Mouse (Mus musculus) heart, postnatal 0 days (tissue): ENCODE results near the gene Ccdc40. TPM values are rescaled to one million over a fixed set of nuclear protein-coding genes. Genes with fewer than 3 reads are reported as not detected.
"Not testable (repeated sequence)": the region's sequence is repeated elsewhere in the genome, so short reads cannot be mapped to it uniquely, and the experiment has no call there.

Experiments
- ATAC-seq: fragments of 200-750 bp; cut with Nextera tagmentation; 2 replicates; pipeline ENCODE4 v1.8.0; 2017; ENCODE audit warnings: low read depth, moderate number of reproducible peaks, moderate library complexity; ENCODE audit not compliant: insufficient read depth
- DNase-seq: peaks from one replicate; pipeline ENCODE4 v3.0.0-alpha.2; 2016; ENCODE audit warnings: low spot score
- H3K27ac ChIP-seq: fragments of 300-500 bp; sonication (generic); 2 replicates; pipeline ENCODE4 v1.5.1; 2014; ENCODE audit warnings: low read depth, mild to moderate bottlenecking
- H3K27me3 ChIP-seq: fragments of 300-500 bp; sonication (generic); 2 replicates; pipeline ENCODE4 v1.6.1; 2014; ENCODE audit warnings: low read length, mixed read lengths; ENCODE audit not compliant: control insufficient read depth, insufficient read depth
- H3K36me3 ChIP-seq: fragments of 300-500 bp; sonication (generic); replicated peaks from 2 replicates; pipeline ENCODE4 v1.6.1; 2014; ENCODE audit warnings: low read length, mixed read lengths; ENCODE audit not compliant: control insufficient read depth, insufficient read depth
- H3K4me1 ChIP-seq: fragments of 300-500 bp; sonication (generic); 2 replicates; pipeline ENCODE4 v1.6.1; 2014; ENCODE audit warnings: antibody characterized with exemption; ENCODE audit not compliant: control insufficient read depth, insufficient read depth
- H3K4me2 ChIP-seq: fragments of 300-500 bp; sonication (generic); 2 replicates; pipeline ENCODE4 v1.6.1; 2014; ENCODE audit warnings: low read depth, mild to moderate bottlenecking, low read length, moderate library complexity
- H3K4me3 ChIP-seq: fragments of 300-500 bp; sonication (generic); 2 replicates; pipeline ENCODE4 v1.5.1; 2014; ENCODE audit warnings: low read depth, low read length
- H3K9ac ChIP-seq: fragments of 300-500 bp; sonication (generic); replicated peaks from 2 replicates; pipeline ENCODE4 v1.6.1; 2014; ENCODE audit warnings: low read depth, low read length, mixed read lengths
- H3K9me3 ChIP-seq: fragments of 300-500 bp; sonication (generic); replicated peaks from 2 replicates; pipeline ENCODE4 v1.6.1; 2016; ENCODE audit warnings: low read length; ENCODE audit not compliant: control insufficient read depth
- CTCF ChIP-seq: IDR thresholded peaks from 2 replicates; pipeline ENCODE4 v1.5.1; 2016; ENCODE audit warnings: antibody characterized with exemption, control low read depth, low read depth
- EP300 ChIP-seq: IDR thresholded peaks from 2 replicates; pipeline ENCODE4 v1.6.1; 2016; ENCODE audit warnings: antibody characterized with exemption, low read depth
- WGBS: fragments of 180-500 bp; shearing (Covaris S2); extraction: QIAGEN DNeasy Blood & Tissue Kit; methylation state at CpG from one replicate; pipeline ENCODE4 v1.1.7; 2014; 5-methylcytosine and 5-hydroxymethylcytosine counted together
- polyA plus RNA-seq: library from polyadenylated mRNA; unstranded; fragments of >200 nt; fragmentation: Nextera tagmentation; extraction: Ambion mirVana; gene quantifications from 2 replicates; pipeline ENCODE4 v1.2.1, GENCODE M21; 2015
- total RNA-seq: library from RNA; depleted of rRNA; stranded (reverse); fragments of >200 nt; gene quantifications from 2 replicates; pipeline ENCODE4 v1.2.3, GENCODE M21; 2014; ENCODE audit warnings: low replicate concordance

The Ccdc40 gene
- total and polyA plus RNA-seq, 2 experiments from 2014 or later: 0.68 TPM; not detected in 1

GRCm38 (mm10) chr11:119267241-119267674, 38.9 kb downstream of the Ccdc40 start:
- Histone ChIP-seq H3K36me3 (peaks cover 15% of the 10 kb centered on the region; the same call in 1 of the 2 replicates), H3K27ac (no peak overlapping the region), H3K4me3 (peak overlapping the region; percentile 53; the same call in 1 of the 2 replicates), H3K4me2 (peak overlapping the region; percentile 89), H3K27me3 (no peaks in the 10 kb centered on the region), H3K9ac (no peak overlapping the region), H3K4me1 (no peaks in the 10 kb centered on the region), H3K9me3 (no peaks in the 10 kb centered on the region)
- no peak for DNase-seq
- ATAC-seq: 0 out of 2 replicates have a peak, but pooled peaks have one; percentile 5
- WGBS: 36% methylated on average over 6 of the region's 6 CpGs
- TF ChIP-seq CTCF: no peak
- no peak for TF ChIP-seq EP300

- TF ChIP-seq CTCF (peak; percentile 99), EP300 (no peak)
- no peaks in the 10 kb centered on the region for H3K9me3 ChIP-seq
- peak within 1 kb of the TSS; percentile 71 for H3K9ac ChIP-seq
- H3K27me3 ChIP-seq: no peaks in the 10 kb centered on the region
- peaks cover 17% of the 10 kb centered on the region for H3K36me3 ChIP-seq
- peak within 1 kb of the TSS; percentile 89 for H3K4me2 ChIP-seq
- no peak within 1 kb of the TSS; the same call in 1 of the 2 replicates for H3K27ac ChIP-seq
- H3K4me1 ChIP-seq: no peaks in the 10 kb centered on the region
- DNase-seq: peak; percentile 91
- 3% methylated on average over 52 of the region's 52 CpGs for WGBS
- H3K4me3 ChIP-seq: peak within 1 kb of the TSS; percentile 53
- ATAC-seq: peak; percentile 93
These were observed 39.6 kb downstream of the Ccdc40 start, which contains the start of gene Gaa for GRCm38 (mm10) chr11:119267768-119268556. Gaa (plus strand) TSS chr11:119267887.

GRCm38 (mm10) chr11:119268557-119269195, 40.3 kb downstream of the Ccdc40 start:
- H3K9ac ChIP-seq: peak overlapping the region; percentile 71; the same call in 1 of the 2 replicates
- H3K27me3 ChIP-seq: no peaks in the 10 kb centered on the region
- WGBS: 83% methylated on average over 16 of the region's 16 CpGs
- H3K4me2 ChIP-seq: peak overlapping the region; percentile 89
- H3K4me1 ChIP-seq: no peaks in the 10 kb centered on the region
- H3K36me3 ChIP-seq: peaks cover 25% of the 10 kb centered on the region
- DNase-seq (no peak), ATAC-seq (no peak)
- H3K9me3 ChIP-seq: no peaks in the 10 kb centered on the region
- TF ChIP-seq CTCF (no peak), EP300 (no peak)
- H3K27ac ChIP-seq: no peak overlapping the region
- H3K4me3 ChIP-seq: peak overlapping the region; percentile 53

GRCm38 (mm10) chr11:119272492-119272891, 44.1 kb downstream of the Ccdc40 start:
- H3K9ac ChIP-seq, H3K4me2 ChIP-seq, ATAC-seq, H3K27me3 ChIP-seq, H3K27ac ChIP-seq, H3K4me1 ChIP-seq, DNase-seq, H3K9me3 ChIP-seq, H3K4me3 ChIP-seq: not testable (repeated sequence)
- WGBS: 71% methylated on average over 3 of the region's 3 CpGs
- TF ChIP-seq CTCF: peak; percentile 49
- peaks cover 53% of the 10 kb centered on the region for H3K36me3 ChIP-seq

GRCm38 (mm10) chr11:119273186-119273930, 45.0 kb downstream of the Ccdc40 start:
- Histone ChIP-seq H3K4me1 (no peaks in the 10 kb centered on the region), H3K36me3 (peaks cover 57% of the 10 kb centered on the region), H3K27ac (no peak overlapping the region), H3K9me3 (no peaks in the 10 kb centered on the region), H3K9ac (no peak overlapping the region), H3K4me2 (no peak overlapping the region), H3K27me3 (no peaks in the 10 kb centered on the region), H3K4me3 (no peak overlapping the region)
- 82% methylated on average over 7 of the region's 8 CpGs for WGBS
- DNase-seq (no peak), ATAC-seq (peak; percentile 25; the same call in 1 of the 2 replicates)
- TF ChIP-seq EP300: no peak
- TF ChIP-seq CTCF: 0 out of 2 replicates have a peak, but pooled peaks have one; percentile 2
